Mouse (Mus musculus) adrenal gland, adult (tissue): ENCODE results near the gene 4930452B06Rik.
"Not testable (repeated sequence)": the region's sequence is repeated elsewhere in the genome, so short reads cannot be mapped to it uniquely, and the experiment has no call there.

Source experiments
- DNase-seq, 2 experiments: peaks; one replicate each; pipeline ENCODE4 v3.0.0; 2022 to 2023; ENCODE audit warnings: low spot score in 1 of 2; ENCODE audit not compliant: inconsistent age in 2 of 2

4930452B06Rik gene

GRCm38 (mm10) chr14:8665636-8666411 lies at the start of gene 4930452B06Rik:
Gene 4930452B06Rik, minus strand, starts transcription at chr14:8666240.
- DNase-seq, result peak; percentile 56 to 84

GRCm38 (mm10) chr14:8712674-8713073 lies 46.6 kb upstream of the 4930452B06Rik start:
- no peak for DNase-seq

- DNase-seq, result no peak
Measured at GRCm38 (mm10) chr14:8689451-8689850, 23.4 kb upstream of the 4930452B06Rik start.

- DNase-seq, result no peak
Measured at GRCm38 (mm10) chr14:8688462-8688861, 22.4 kb upstream of the 4930452B06Rik start.

- DNase-seq, result no peak
Measured at GRCm38 (mm10) chr14:8686185-8686584, 20.1 kb upstream of the 4930452B06Rik start.

- DNase-seq, result no peak
Measured at GRCm38 (mm10) chr14:8679896-8680295, 13.9 kb upstream of the 4930452B06Rik start.

GRCm38 (mm10) chr14:8660359-8660758 lies 5.7 kb downstream of the 4930452B06Rik start:
- no peak for DNase-seq

GRCm38 (mm10) chr14:8641650-8642279 lies 24.3 kb downstream of the 4930452B06Rik start:
- no peak for DNase-seq

GRCm38 (mm10) chr14:8632211-8632610 lies 33.8 kb downstream of the 4930452B06Rik start:
- DNase-seq, result no peak

- no peak for DNase-seq
Measured at GRCm38 (mm10) chr14:8628406-8628805, 37.6 kb downstream of the 4930452B06Rik start.

GRCm38 (mm10) chr14:8627481-8627880 lies 38.6 kb downstream of the 4930452B06Rik start:
- DNase-seq, result no peak

GRCm38 (mm10) chr14:8621164-8621563 lies 44.9 kb downstream of the 4930452B06Rik start:
- DNase-seq, result peak in 1 of 2 experiments; percentile 23

- no peak for DNase-seq
Measured at GRCm38 (mm10) chr14:8620580-8620979, 45.5 kb downstream of the 4930452B06Rik start.

- no peak for DNase-seq
Measured at GRCm38 (mm10) chr14:8615636-8616035, 50.4 kb downstream of the 4930452B06Rik start.

GRCm38 (mm10) chr14:8614430-8614829 lies 51.6 kb downstream of the 4930452B06Rik start:
- not testable (repeated sequence) for DNase-seq

GRCm38 (mm10) chr14:8612080-8612479 lies 54.0 kb downstream of the 4930452B06Rik start:
- no peak for DNase-seq

- no peak for DNase-seq
Measured at GRCm38 (mm10) chr14:8610108-8610507, 55.9 kb downstream of the 4930452B06Rik start.

GRCm38 (mm10) chr14:8608559-8609171 lies 57.4 kb downstream of the 4930452B06Rik start:
- peak; percentile 15 to 73 for DNase-seq

GRCm38 (mm10) chr14:8604898-8605297 lies 61.1 kb downstream of the 4930452B06Rik start:
- no peak for DNase-seq

- DNase-seq, result no peak
Measured at GRCm38 (mm10) chr14:8585031-8585430, 81.0 kb downstream of the 4930452B06Rik start.

GRCm38 (mm10) chr14:8551006-8551405 lies 115.0 kb downstream of the 4930452B06Rik start:
- DNase-seq, result not testable (repeated sequence)

- DNase-seq, result no peak
Measured at GRCm38 (mm10) chr14:8549108-8549507, 116.9 kb downstream of the 4930452B06Rik start.
